Mouse (Mus musculus) ES-Bruce4 (cell line): Measurements from ENCODE around the gene Tbcel. TPM values are rescaled to one million over a fixed set of nuclear protein-coding genes. Genes with fewer than 3 reads are reported as not detected.

Source experiments
- H3K27ac ChIP-seq: 2 replicates; pipeline ENCODE4 v1.5.1; 2012; ENCODE audit warnings: low read length, inconsistent platforms; ENCODE audit not compliant: insufficient read depth
- H3K27me3 ChIP-seq: 2 replicates; pipeline ENCODE4 v1.6.1; 2012; ENCODE audit warnings: mild to moderate bottlenecking, low read length, inconsistent platforms; ENCODE audit not compliant: control insufficient read depth, poor library complexity, insufficient read depth, severe bottlenecking
- H3K36me3 ChIP-seq: 2 replicates; pipeline ENCODE4 v1.6.1; 2012; ENCODE audit warnings: inconsistent platforms, mild to moderate bottlenecking, low read length, moderate library complexity; ENCODE audit not compliant: control insufficient read depth, poor library complexity, insufficient read depth, severe bottlenecking
- H3K4me1 ChIP-seq: one replicate; pipeline ENCODE4 v1.8.1; 2011; ENCODE audit warnings: low read length; ENCODE audit not compliant: control insufficient read depth, insufficient read depth
- H3K4me3 ChIP-seq: 2 replicates; pipeline ENCODE4 v1.5.1; 2011; ENCODE audit warnings: low read depth, mild to moderate bottlenecking, low read length
- H3K9ac ChIP-seq: 2 replicates; pipeline ENCODE4 v1.6.1; 2012; ENCODE audit warnings: low read depth, mild to moderate bottlenecking, inconsistent platforms; ENCODE audit not compliant: poor library complexity, severe bottlenecking
- H3K9me3 ChIP-seq: replicated peaks from 2 replicates; pipeline ENCODE4 v1.6.1; 2012; ENCODE audit warnings: mild to moderate bottlenecking, low read length, inconsistent platforms; ENCODE audit not compliant: control insufficient read depth, poor library complexity, insufficient read depth, severe bottlenecking
- CTCF ChIP-seq: IDR thresholded peaks from one replicate; pipeline ENCODE4 v1.8.1; 2011; ENCODE audit warnings: low read depth, low read length
- EP300 ChIP-seq: IDR thresholded peaks from 2 replicates; pipeline ENCODE4 v1.6.1; 2011; ENCODE audit warnings: low read depth, low read length; ENCODE audit not compliant: insufficient read depth
- POLR2A ChIP-seq: IDR thresholded peaks from one replicate; pipeline ENCODE4 v1.8.1; 2011; ENCODE audit warnings: low read length; ENCODE audit not compliant: insufficient read depth
- polyA plus RNA-seq: library from polyadenylated mRNA; stranded (reverse); fragments of >200 nt; gene quantifications from 2 replicates; pipeline ENCODE4 v1.2.4, GENCODE M21; 2011; ENCODE audit warnings: low read depth; ENCODE audit not compliant: missing spikeins, insufficient read depth, insufficient read length

Gene Tbcel
- polyA plus RNA-seq, 1 experiment, result 27.1 TPM

- H3K9me3 ChIP-seq, result no peaks in the 10 kb centered on the region
- H3K27me3 ChIP-seq, result no peaks in the 10 kb centered on the region
- no peaks in the 10 kb centered on the region for H3K36me3 ChIP-seq
- no peak overlapping the region for H3K4me3 ChIP-seq
- H3K27ac ChIP-seq, result no peak overlapping the region
- TF ChIP-seq CTCF, result no peak
- TF ChIP-seq POLR2A, result no peak
- TF ChIP-seq EP300, result no peak
- no peak overlapping the region for H3K9ac ChIP-seq
- H3K4me1 ChIP-seq, result no peaks in the 10 kb centered on the region
These were observed 24.7 kb downstream of the Tbcel start for GRCm38 (mm10) chr9:42482944-42483343.

- H3K4me3 ChIP-seq, result no peak overlapping the region
- no peaks in the 10 kb centered on the region for H3K27me3 ChIP-seq
- H3K36me3 ChIP-seq, result no peaks in the 10 kb centered on the region
- no peak for TF ChIP-seq CTCF
- no peak for TF ChIP-seq EP300
- no peak for TF ChIP-seq POLR2A
- H3K4me1 ChIP-seq, result no peaks in the 10 kb centered on the region
- H3K27ac ChIP-seq, result no peak overlapping the region
- no peak overlapping the region for H3K9ac ChIP-seq
- H3K9me3 ChIP-seq, result no peaks in the 10 kb centered on the region
These were observed 31.4 kb downstream of the Tbcel start for GRCm38 (mm10) chr9:42476166-42476565.

- Histone ChIP-seq H3K9me3 (no peaks in the 10 kb centered on the region), H3K9ac (no peak overlapping the region), H3K27ac (no peak overlapping the region), H3K4me3 (no peak overlapping the region), H3K4me1 (peaks cover 2% of the 10 kb centered on the region), H3K27me3 (no peaks in the 10 kb centered on the region), H3K36me3 (peaks cover 4% of the 10 kb centered on the region; the same call in 1 of the 2 replicates)
- TF ChIP-seq CTCF (no peak), POLR2A (no peak), EP300 (no peak)
These were observed 33.4 kb downstream of the Tbcel start for GRCm38 (mm10) chr9:42474244-42474643.

GRCm38 (mm10) chr9:42471921-42472747, 35.5 kb downstream of the Tbcel start:
- Histone ChIP-seq H3K4me1 (peaks cover 2% of the 10 kb centered on the region), H3K36me3 (peaks cover 4% of the 10 kb centered on the region; the same call in 1 of the 2 replicates), H3K9me3 (no peaks in the 10 kb centered on the region), H3K27me3 (no peaks in the 10 kb centered on the region), H3K9ac (peak overlapping the region; percentile 84), H3K4me3 (peak overlapping the region; percentile 74), H3K27ac (no peak overlapping the region)
- peak; percentile 51; the same call in 1 of the 2 replicates for TF ChIP-seq EP300
- TF ChIP-seq CTCF, result no peak
- no peak for TF ChIP-seq POLR2A

- Histone ChIP-seq H3K4me3 (peak overlapping the region; percentile 74), H3K4me1 (peaks cover 2% of the 10 kb centered on the region), H3K9ac (peak overlapping the region; percentile 84), H3K36me3 (peaks cover 4% of the 10 kb centered on the region; the same call in 1 of the 2 replicates), H3K27me3 (no peaks in the 10 kb centered on the region), H3K27ac (no peak overlapping the region), H3K9me3 (no peaks in the 10 kb centered on the region)
- TF ChIP-seq EP300 (no peak), CTCF (no peak), POLR2A (no peak)
These were observed 36.4 kb downstream of the Tbcel start for GRCm38 (mm10) chr9:42471214-42471613.

GRCm38 (mm10) chr9:42469323-42469722, 38.3 kb downstream of the Tbcel start:
- no peak for TF ChIP-seq CTCF
- TF ChIP-seq EP300, result no peak
- no peak for TF ChIP-seq POLR2A
- no peak overlapping the region for H3K27ac ChIP-seq
- peaks cover 4% of the 10 kb centered on the region; the same call in 1 of the 2 replicates for H3K36me3 ChIP-seq
- H3K9me3 ChIP-seq, result no peaks in the 10 kb centered on the region
- H3K27me3 ChIP-seq, result no peaks in the 10 kb centered on the region
- H3K4me3 ChIP-seq, result no peak overlapping the region
- peaks cover 2% of the 10 kb centered on the region for H3K4me1 ChIP-seq
- no peak overlapping the region for H3K9ac ChIP-seq
